Mouse (Mus musculus) forebrain, embryonic 16.5 days (tissue): ENCODE data around the gene Ropn1l. TPM values are rescaled to one million over a fixed set of nuclear protein-coding genes. Genes with fewer than 3 reads are reported as not detected.

Source experiments
- ATAC-seq: fragments of 200-750 bp; cut with Nextera tagmentation; 2 replicates; pipeline ENCODE4 v1.8.0; 2017; ENCODE audit warnings: mild to moderate bottlenecking, moderate library complexity
- H3K27ac ChIP-seq: fragments of 300-500 bp; sonication (generic); 2 replicates; pipeline ENCODE4 v1.5.1; 2014; ENCODE audit warnings: low read length, control low read depth
- H3K27me3 ChIP-seq: fragments of 300-500 bp; sonication (generic); replicated peaks from 2 replicates; pipeline ENCODE4 v1.6.1; 2014; ENCODE audit warnings: low read length; ENCODE audit not compliant: control insufficient read depth, insufficient read depth
- H3K36me3 ChIP-seq: fragments of 300-500 bp; sonication (generic); 2 replicates; pipeline ENCODE4 v1.6.1; 2014; ENCODE audit not compliant: control insufficient read depth, insufficient read depth
- H3K4me1 ChIP-seq: fragments of 300-500 bp; sonication (generic); replicated peaks from 2 replicates; pipeline ENCODE4 v1.6.1; 2014; ENCODE audit warnings: low read length; ENCODE audit not compliant: control insufficient read depth, insufficient read depth
- H3K4me2 ChIP-seq: fragments of 300-500 bp; sonication (generic); 2 replicates; pipeline ENCODE4 v1.6.1; 2014; ENCODE audit warnings: mild to moderate bottlenecking, low read length, control low read depth
- H3K4me3 ChIP-seq: fragments of 300-500 bp; sonication (generic); replicated peaks from 2 replicates; pipeline ENCODE4 v1.5.1; 2014; ENCODE audit warnings: mild to moderate bottlenecking, low read length, control low read depth
- H3K9ac ChIP-seq: fragments of 300-500 bp; sonication (generic); replicated peaks from 2 replicates; pipeline ENCODE4 v1.6.1; 2014; ENCODE audit warnings: low read depth, low read length, control low read depth
- H3K9me3 ChIP-seq: fragments of 300-500 bp; sonication (generic); 2 replicates; pipeline ENCODE4 v1.6.1; 2016; ENCODE audit warnings: low read length; ENCODE audit not compliant: control insufficient read depth
- WGBS: fragments of 180-500 bp; shearing (Covaris S2); extraction: QIAGEN DNeasy Blood & Tissue Kit; methylation state at CpG from one replicate; pipeline ENCODE4 v1.1.7; 2014; 5-methylcytosine and 5-hydroxymethylcytosine counted together
- polyA plus RNA-seq: library from polyadenylated mRNA; unstranded; fragments of >200 nt; fragmentation: Nextera tagmentation; extraction: Ambion mirVana; gene quantifications from 2 replicates; pipeline ENCODE4 v1.2.1, GENCODE M21; 2015

Ropn1l gene
- polyA plus RNA-seq, 1 experiment from 2014 or later: 0.98 TPM

DNA sequence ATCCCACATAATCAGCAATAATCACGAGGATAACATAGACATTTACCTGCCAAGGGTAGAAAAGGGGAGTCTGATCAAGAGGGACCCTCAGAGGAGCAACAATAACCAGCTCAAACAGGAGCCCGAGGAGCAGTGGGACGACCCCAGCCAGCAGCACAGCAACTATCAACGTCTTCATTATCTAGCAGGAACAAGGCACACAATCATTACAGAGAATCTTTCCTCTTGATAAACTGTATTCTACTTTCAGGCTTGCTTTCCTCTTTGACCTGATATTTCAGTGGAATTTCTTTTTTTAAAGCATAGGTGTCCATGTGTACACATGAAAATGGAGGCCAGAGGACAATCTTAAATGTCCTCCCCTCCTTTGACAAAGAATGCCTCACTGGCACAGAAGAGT, 16.0 kb upstream of the Ropn1l start:
- Histone ChIP-seq H3K9me3 (no peaks in the 10 kb centered on the region), H3K4me1 (no peaks in the 10 kb centered on the region), H3K4me3 (no peak overlapping the region), H3K27me3 (no peaks in the 10 kb centered on the region), H3K36me3 (peaks cover 16% of the 10 kb centered on the region), H3K27ac (no peak overlapping the region), H3K9ac (no peak overlapping the region), H3K4me2 (no peak overlapping the region)
- ATAC-seq: no peak
- WGBS: 87% methylated on average over 4 of the region's 4 CpGs

DNA sequence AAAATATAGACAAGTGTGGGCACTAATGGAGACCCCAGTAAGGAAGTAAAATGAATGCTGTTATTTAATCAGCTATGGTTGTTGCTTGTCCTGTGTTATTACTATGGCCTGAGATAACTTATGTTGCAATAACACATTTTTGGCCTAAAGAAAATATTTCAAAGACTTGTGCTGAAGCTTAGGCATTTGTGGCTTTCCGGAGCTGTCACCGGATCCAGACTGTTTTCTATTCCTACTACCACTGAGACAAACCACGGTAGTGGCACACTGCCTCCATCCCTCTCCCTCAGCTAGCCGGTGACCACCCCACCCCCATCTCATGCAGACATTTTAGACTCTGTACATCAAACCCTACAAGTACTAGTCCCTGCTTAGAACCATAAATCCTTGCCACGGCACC, 15.3 kb upstream of the Ropn1l start:
- Histone ChIP-seq H3K9me3 (no peaks in the 10 kb centered on the region), H3K27me3 (no peaks in the 10 kb centered on the region), H3K27ac (no peak overlapping the region), H3K4me3 (no peak overlapping the region), H3K36me3 (peaks cover 18% of the 10 kb centered on the region), H3K4me2 (no peak overlapping the region), H3K9ac (no peak overlapping the region), H3K4me1 (no peaks in the 10 kb centered on the region)
- no peak for ATAC-seq
- WGBS: 95% methylated on average over 5 of the region's 5 CpGs

DNA sequence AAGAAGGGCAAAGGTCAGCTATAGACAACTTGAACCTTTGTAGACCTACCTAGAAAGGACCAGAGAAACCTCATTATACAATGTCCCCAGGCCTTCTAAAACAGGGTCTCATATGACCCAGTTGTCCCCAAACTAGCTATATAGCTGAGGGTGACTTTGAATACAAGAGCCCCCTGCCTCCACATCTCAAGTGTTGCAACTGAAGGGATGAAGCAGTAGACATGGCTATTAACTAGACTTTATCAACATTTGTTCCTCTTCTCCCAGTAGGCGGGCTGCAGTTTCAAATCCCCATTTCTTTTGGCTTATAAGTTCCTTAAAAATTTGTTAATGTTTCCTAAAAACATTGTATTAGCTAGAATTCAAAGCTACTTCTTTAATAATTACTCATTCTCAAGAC, 13.2 kb upstream of the Ropn1l start:
- WGBS: 100% methylated on average over 1 of the region's 1 CpGs
- Histone ChIP-seq H3K4me2 (no peak overlapping the region), H3K27ac (no peak overlapping the region), H3K4me1 (no peaks in the 10 kb centered on the region), H3K9ac (no peak overlapping the region), H3K27me3 (no peaks in the 10 kb centered on the region), H3K9me3 (no peaks in the 10 kb centered on the region), H3K4me3 (no peak overlapping the region), H3K36me3 (peaks cover 23% of the 10 kb centered on the region)
- no peak for ATAC-seq

DNA sequence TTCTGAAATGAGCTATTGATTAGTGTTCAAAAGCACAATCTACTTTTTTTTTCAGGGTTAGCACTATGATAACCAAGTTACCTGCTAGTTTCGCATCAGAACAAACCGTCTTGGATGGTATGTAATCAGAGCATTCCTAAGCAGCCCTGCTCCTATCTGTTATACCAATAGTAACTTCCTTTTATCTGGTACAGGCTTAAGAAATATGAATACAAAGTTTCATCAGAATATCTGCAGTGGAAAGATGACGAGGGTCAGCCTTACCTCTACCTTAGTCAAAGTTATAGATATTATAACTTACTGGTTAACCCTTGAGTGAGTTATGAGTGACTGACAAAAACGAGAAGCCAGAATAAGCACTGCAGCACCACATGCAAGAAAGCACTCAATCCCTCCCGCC, 12.8 kb upstream of the Ropn1l start:
- WGBS: 89% methylated on average over 5 of the region's 5 CpGs
- ATAC-seq: no peak
- H3K27ac ChIP-seq: no peak overlapping the region
- no peaks in the 10 kb centered on the region for H3K4me1 ChIP-seq
- no peak overlapping the region for H3K4me3 ChIP-seq
- H3K9me3 ChIP-seq: no peaks in the 10 kb centered on the region
- H3K9ac ChIP-seq: no peak overlapping the region
- peaks cover 28% of the 10 kb centered on the region for H3K36me3 ChIP-seq
- no peaks in the 10 kb centered on the region for H3K27me3 ChIP-seq
- H3K4me2 ChIP-seq: no peak overlapping the region

DNA sequence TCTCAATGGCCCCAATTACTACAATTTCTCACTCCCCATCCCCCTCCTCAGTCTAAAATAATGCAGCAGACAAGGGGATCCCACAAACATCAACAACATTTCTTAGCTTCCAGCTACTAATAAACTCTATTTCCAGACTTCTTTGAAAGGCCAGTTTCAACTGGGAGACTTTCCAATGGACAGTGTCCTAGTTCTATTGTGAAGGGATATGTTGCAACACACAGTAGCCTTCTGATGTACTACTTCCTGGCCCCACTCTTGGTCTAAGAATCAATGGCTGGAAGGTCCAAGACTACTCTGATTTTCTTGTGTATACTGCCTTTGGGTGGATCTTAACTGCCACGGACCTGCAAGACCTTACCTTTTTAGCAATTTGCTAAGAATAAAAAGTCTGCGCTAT, 12.3 kb upstream of the Ropn1l start:
- Histone ChIP-seq H3K36me3 (peaks cover 30% of the 10 kb centered on the region), H3K9me3 (no peaks in the 10 kb centered on the region), H3K4me3 (no peak overlapping the region), H3K9ac (no peak overlapping the region), H3K27me3 (no peaks in the 10 kb centered on the region), H3K27ac (no peak overlapping the region), H3K4me1 (no peaks in the 10 kb centered on the region), H3K4me2 (no peak overlapping the region)
- ATAC-seq: no peak
- 97% methylated on average over 2 of the region's 2 CpGs for WGBS

GRCm38 (mm10) chr15:31460571-31460970, 7.0 kb upstream of the Ropn1l start:
- 98% methylated on average over 2 of the region's 2 CpGs for WGBS
- no peaks in the 10 kb centered on the region for H3K4me1 ChIP-seq
- no peak overlapping the region for H3K27ac ChIP-seq
- no peak overlapping the region for H3K4me3 ChIP-seq
- no peak overlapping the region for H3K4me2 ChIP-seq
- H3K9ac ChIP-seq: no peak overlapping the region
- ATAC-seq: no peak
- no peaks in the 10 kb centered on the region for H3K9me3 ChIP-seq
- no peaks in the 10 kb centered on the region for H3K27me3 ChIP-seq
- H3K36me3 ChIP-seq: peaks cover 26% of the 10 kb centered on the region

DNA sequence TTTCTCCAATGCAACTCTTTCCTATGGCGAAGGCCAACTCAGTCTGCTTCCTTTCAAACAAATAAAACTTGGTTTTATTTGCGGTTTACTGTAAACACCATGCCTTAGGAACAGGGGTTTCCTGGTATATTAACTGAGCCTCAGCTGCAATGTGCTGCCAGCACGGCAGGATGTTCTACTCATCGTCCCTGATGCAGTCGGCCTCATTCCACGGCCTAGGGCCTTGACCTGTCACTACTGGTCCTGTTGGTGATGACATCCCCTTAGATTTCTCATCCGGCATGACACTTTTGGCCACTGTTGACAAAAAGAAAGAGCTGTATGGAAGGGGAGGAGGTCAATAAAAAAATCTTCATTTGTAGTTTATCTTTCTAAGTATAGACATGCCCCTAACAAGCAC, 4.5 kb upstream of the Ropn1l start:
- Histone ChIP-seq H3K36me3 (peaks cover 18% of the 10 kb centered on the region), H3K4me1 (peaks cover 3% of the 10 kb centered on the region; the same call in 1 of the 2 replicates), H3K4me2 (no peak overlapping the region), H3K27ac (no peak overlapping the region), H3K4me3 (no peak overlapping the region), H3K9ac (no peak overlapping the region), H3K9me3 (no peaks in the 10 kb centered on the region), H3K27me3 (no peaks in the 10 kb centered on the region)
- 95% methylated on average over 7 of the region's 7 CpGs for WGBS
- no peak for ATAC-seq

GRCm38 (mm10) chr15:31456381-31456780, 2.8 kb upstream of the Ropn1l start:
- peaks cover 9% of the 10 kb centered on the region for H3K36me3 ChIP-seq
- H3K9ac ChIP-seq: no peak overlapping the region

GRCm38 (mm10) chr15:31454861-31455295, 1.3 kb upstream of the Ropn1l start:
- Histone ChIP-seq H3K4me2 (no peak overlapping the region), H3K27ac (no peak overlapping the region), H3K9me3 (no peaks in the 10 kb centered on the region), H3K9ac (no peak overlapping the region), H3K4me1 (peaks cover 7% of the 10 kb centered on the region), H3K4me3 (no peak overlapping the region), H3K27me3 (no peaks in the 10 kb centered on the region), H3K36me3 (peaks cover 4% of the 10 kb centered on the region; the same call in 1 of the 2 replicates)
- WGBS: 66% methylated on average over 7 of the region's 7 CpGs
- no peak for ATAC-seq

More at GRCm38 (mm10) chr15:31456381-31456780, 2.8 kb upstream of the Ropn1l start:
- no peaks in the 10 kb centered on the region for H3K9me3 ChIP-seq
- H3K27me3 ChIP-seq: no peaks in the 10 kb centered on the region
- 81% methylated on average over 5 of the region's 5 CpGs for WGBS
- ATAC-seq: no peak
- H3K4me3 ChIP-seq: no peak overlapping the region
- H3K4me1 ChIP-seq: peaks cover 7% of the 10 kb centered on the region
- no peak overlapping the region for H3K27ac ChIP-seq
- no peak overlapping the region for H3K4me2 ChIP-seq
